Mouse (Mus musculus) lung, adult 2 months (tissue): ENCODE measurements around the gene Pir. TPM values are rescaled to one million over a fixed set of nuclear protein-coding genes. Genes with fewer than 3 reads are reported as not detected.

ENCODE experiments used
- DNase-seq: peaks from one replicate; pipeline ENCODE4 v3.0.0; 2022
- H3K4me1 ChIP-seq: fragments of 200-500 bp; 2 replicates; pipeline ENCODE4 v1.6.1; 2011; ENCODE audit warnings: low read length; ENCODE audit not compliant: control insufficient read depth, insufficient read depth
- H3K4me3 ChIP-seq: fragments of 200-500 bp; replicated peaks from 2 replicates; pipeline ENCODE3; 2011; ENCODE audit warnings: low read depth, mild to moderate bottlenecking, control low read depth, low read length; ENCODE audit errors: extremely low read depth
- CTCF ChIP-seq: fragments of 200-500 bp; IDR thresholded peaks from 2 replicates; pipeline ENCODE4 v1.5.1; 2011; ENCODE audit warnings: mild to moderate bottlenecking, low read length, control low read depth; ENCODE audit not compliant: insufficient read depth
- POLR2A ChIP-seq: fragments of 200-500 bp; IDR thresholded peaks from 2 replicates; pipeline ENCODE4 v1.6.1; 2011; ENCODE audit warnings: low read depth, mild to moderate bottlenecking, control low read depth, low read length, borderline replicate concordance; ENCODE audit errors: extremely low read depth
- WGBS: fragments of 180-500 bp; shearing (Covaris S2); methylation state at CpG from one replicate; pipeline ENCODE4 v1.1.7; 2018; 5-methylcytosine and 5-hydroxymethylcytosine counted together
- polyA plus RNA-seq: library from polyadenylated mRNA; depleted of rRNA; stranded (reverse); fragments of >200 nt; gene quantifications from 2 replicates; pipeline ENCODE4 v1.2.3, GENCODE M21; 2012

Gene Pir
- polyA plus RNA-seq, 1 experiment = 11.1 TPM

DNA sequence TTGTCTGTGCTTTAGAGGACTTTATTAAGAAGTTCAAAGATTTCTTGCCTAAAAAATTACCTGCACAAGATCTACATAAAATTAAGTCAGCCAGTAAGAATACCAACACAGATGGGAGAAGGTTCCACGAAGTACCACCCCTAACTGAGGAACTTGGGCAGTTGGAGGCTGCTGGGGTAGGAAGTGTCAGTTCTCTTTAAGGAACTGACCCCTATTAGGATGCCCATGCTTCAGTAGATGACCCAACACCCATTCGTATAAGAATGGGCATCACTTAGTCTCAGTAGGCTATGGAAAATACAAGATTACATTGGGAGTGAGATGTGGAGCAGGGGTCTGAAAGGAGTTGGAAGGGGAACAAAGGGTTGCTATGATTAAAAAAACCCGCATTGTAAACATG, 1.4 kb downstream of the Pir start:
- DNase-seq = no peak
- TF ChIP-seq POLR2A = no peak
- no peak for TF ChIP-seq CTCF
- WGBS = 79% methylated on average over 3 of the region's 3 CpGs
- Histone ChIP-seq H3K4me3 (no peak overlapping the region), H3K4me1 (no peaks in the 10 kb centered on the region; the same call in 1 of the 2 replicates)

DNA sequence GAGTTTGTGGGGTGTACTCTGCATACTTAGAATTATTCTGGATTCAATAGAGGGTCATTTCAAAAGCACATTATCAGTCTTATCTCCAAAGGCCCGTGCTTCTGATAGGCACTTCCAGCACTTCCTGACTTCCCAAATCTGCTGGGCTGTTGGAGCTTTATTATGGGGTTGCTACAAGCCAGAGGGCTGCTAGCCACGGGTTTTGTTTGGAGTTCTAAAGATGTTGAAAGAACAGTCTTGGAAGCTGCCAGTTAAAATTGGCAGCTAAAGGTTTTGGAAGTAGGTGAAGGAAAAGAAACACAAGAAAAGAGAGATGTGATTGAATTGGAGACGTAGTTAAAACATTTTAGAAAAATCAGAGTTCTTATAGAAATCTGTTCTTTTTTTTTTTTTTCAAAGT, 6.4 kb downstream of the Pir start:
- H3K4me1 ChIP-seq = no peaks in the 10 kb centered on the region; the same call in 1 of the 2 replicates
- H3K4me3 ChIP-seq = no peak overlapping the region
- no peak for TF ChIP-seq POLR2A
- TF ChIP-seq CTCF = no peak
- WGBS = 38% methylated on average over 3 of the region's 3 CpGs
- no peak for DNase-seq

DNA sequence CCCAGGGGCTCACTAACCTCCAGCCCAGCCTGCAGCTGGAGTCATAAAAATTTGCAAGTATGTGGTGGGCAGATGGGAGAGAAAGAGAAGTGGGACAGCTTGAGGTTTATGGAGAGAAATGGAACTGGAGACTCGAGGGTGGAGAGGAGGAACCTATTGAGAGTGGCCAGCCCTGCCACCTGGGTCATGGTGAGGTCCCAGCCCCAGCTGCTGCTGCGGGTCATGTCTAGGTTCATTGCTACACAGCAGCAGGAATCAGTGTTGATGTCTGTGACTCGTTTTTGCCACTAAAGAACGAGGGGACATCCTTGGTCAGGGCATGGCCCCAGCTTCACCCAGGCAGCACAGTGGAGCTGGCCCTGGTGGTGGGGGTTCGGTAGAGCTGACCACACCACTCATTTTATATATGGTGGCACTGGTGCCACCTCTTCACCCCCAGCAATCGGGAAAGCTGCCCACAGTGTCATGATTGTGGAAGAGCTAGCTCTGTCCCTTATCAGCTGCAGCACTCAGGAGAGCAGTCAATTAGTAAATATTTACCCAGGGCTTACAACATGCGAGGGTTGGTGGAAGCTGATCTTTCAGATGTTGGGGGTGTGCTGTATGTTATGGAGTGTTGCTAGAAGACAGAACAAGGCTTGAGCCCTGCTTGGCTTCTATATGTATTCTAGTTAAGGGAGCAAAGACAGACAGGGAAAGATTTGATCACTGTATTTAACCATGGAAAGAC, 11.9 kb downstream of the Pir start:
- TF ChIP-seq CTCF (no peak), POLR2A (no peak)
- Histone ChIP-seq H3K4me3 (no peak overlapping the region), H3K4me1 (no peaks in the 10 kb centered on the region; the same call in 1 of the 2 replicates)
- DNase-seq = no peak
- 44% methylated on average over 7 of the region's 7 CpGs for WGBS

DNA sequence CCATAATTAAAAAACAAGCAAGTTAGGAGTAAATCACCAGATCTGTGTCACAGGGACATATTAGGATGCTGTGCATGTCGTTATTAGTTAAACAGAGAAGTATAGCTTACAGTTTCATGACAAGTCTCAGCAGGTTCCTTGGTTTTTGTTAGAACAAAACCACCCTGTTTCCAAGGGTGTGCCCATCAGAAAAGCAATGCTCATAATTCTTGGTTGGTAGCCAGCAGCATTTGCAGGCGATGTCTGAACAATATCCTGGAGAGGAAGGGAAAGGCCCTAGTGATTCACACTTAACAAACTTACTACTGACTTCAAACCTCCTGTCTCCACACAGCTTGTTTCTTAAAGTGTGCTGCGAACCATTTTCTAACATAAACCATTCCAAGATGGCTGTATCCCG, 14.6 kb downstream of the Pir start:
- no peak for DNase-seq
- no peaks in the 10 kb centered on the region; the same call in 1 of the 2 replicates for H3K4me1 ChIP-seq
- TF ChIP-seq POLR2A (no peak), CTCF (no peak)
- 59% methylated on average over 4 of the region's 4 CpGs for WGBS
- H3K4me3 ChIP-seq = no peak overlapping the region

DNA sequence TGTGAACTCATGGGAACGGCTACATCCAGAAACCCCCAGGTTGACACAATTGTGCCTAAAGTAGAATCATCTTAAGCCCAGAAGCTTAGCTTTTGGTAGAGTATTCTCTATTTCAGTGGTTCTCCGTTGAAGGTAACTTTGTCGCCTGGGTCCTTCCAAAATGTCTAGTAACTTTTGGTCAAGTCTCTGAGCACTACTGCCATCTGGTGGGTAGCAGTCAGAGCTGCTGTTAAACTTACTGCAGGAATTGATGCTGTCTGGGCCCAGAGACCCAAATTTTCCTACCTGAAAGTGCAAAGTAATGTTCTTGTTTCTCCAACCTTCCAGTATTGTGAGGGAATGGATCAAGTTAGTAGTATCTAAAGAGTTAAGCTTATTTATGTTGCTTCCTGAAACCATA, 17.9 kb downstream of the Pir start:
- no peaks in the 10 kb centered on the region; the same call in 1 of the 2 replicates for H3K4me1 ChIP-seq
- 61% methylated on average over 3 of the region's 3 CpGs for WGBS
- DNase-seq = peak; percentile 9
- H3K4me3 ChIP-seq = no peak overlapping the region
- TF ChIP-seq POLR2A (no peak), CTCF (peak; percentile 21; the same call in 1 of the 2 replicates)

GRCm38 (mm10) chrX:164291147-164291546, 22.0 kb downstream of the Pir start:
- no peak for DNase-seq
- TF ChIP-seq POLR2A (no peak), CTCF (no peak)
- no peaks in the 10 kb centered on the region for H3K4me1 ChIP-seq
- H3K4me3 ChIP-seq = no peak overlapping the region
- 36% methylated on average over 5 of the region's 5 CpGs for WGBS

DNA sequence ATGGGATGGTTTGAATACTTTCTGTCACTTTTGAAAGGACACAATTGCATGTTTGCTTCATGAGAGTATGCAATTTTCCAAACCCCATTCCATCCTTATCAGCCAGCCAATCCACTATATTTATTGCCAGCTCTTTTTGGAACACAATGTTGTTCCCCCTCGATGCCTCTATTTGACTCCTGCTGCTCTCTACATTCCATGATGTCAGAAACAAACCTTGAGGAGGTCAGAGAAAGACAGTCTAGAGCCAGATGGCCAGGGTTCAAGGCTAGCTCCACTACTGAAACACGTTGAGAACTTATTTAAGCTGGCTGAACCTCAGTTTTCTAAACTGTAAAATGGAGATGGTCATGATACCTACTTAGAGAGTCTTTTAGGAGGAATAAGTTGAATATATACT, 37.1 kb downstream of the Pir start:
- no peak for TF ChIP-seq POLR2A
- TF ChIP-seq CTCF = no peak
- 46% methylated on average over 2 of the region's 2 CpGs for WGBS
- H3K4me3 ChIP-seq = no peak overlapping the region
- H3K4me1 ChIP-seq = no peaks in the 10 kb centered on the region
- DNase-seq = no peak

GRCm38 (mm10) chrX:164313876-164314275, 44.7 kb downstream of the Pir start:
- Histone ChIP-seq H3K4me1 (no peaks in the 10 kb centered on the region), H3K4me3 (no peak overlapping the region)
- DNase-seq = no peak
- 52% methylated on average over 1 of the region's 1 CpGs for WGBS
- no peak for TF ChIP-seq CTCF
- no peak for TF ChIP-seq POLR2A

DNA sequence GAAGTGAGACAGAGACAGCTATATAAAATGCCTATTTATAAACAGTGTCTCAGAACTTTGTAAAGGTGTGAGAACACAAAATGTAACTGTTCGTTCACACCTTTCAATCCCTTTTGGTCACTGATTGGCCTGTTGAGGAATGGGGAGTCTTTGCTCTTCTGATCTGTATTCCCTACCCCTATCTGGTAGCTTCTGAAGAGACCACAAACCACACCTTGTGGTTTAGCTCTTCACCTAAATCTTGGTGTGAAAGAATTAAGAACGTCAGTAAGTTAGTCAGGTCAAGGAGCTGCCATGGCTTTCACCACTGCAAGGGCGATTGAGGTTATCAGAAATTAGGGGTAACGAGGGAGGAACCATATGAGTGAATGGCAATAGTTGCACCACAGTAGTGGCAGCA, 49.4 kb downstream of the Pir start:
- WGBS = 79% methylated on average over 4 of the region's 4 CpGs
- no peaks in the 10 kb centered on the region for H3K4me1 ChIP-seq
- no peak for DNase-seq
- TF ChIP-seq CTCF = no peak
- no peak for TF ChIP-seq POLR2A
- H3K4me3 ChIP-seq = no peak overlapping the region

GRCm38 (mm10) chrX:164320031-164320430, 50.9 kb downstream of the Pir start:
- TF ChIP-seq CTCF (no peak), POLR2A (no peak)
- no peak for DNase-seq
- no peak overlapping the region for H3K4me3 ChIP-seq
- WGBS = 79% methylated on average over 3 of the region's 3 CpGs
- no peaks in the 10 kb centered on the region for H3K4me1 ChIP-seq
